Mouse (Mus musculus): ENCODE measurements at regions not wholly inside any gene's neighbourhood (a gene's known extent, or its start where the extent isn't known, plus 50 kb on each side); places are given as distances from the start of the nearest gene placed in this dataset.

DNA sequence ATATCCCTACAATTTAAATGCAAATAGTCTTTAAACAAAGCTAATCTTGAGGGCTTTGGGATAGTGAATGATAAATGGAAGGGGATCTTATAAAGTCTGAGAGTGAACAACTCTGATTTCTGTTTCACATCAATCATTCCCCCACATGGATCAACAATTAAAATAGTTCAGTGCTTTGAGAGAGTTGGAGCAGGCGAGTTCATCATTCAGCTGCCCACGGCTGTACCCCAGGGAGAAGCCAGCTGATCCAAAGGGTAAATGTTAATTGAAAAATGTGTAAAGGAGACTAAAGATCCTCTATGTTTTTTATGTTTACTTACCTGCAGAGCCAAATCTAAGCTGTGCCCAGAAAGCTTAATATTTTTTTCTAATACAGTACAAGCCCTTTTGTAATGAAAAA lies 553.2 kb downstream of the Brinp3 start:
- no peak for TF ChIP-seq POLR2A (IDR thresholded peaks at IDR 0.05; ENCODE audit: borderline replicate concordance, insufficient read depth, low read length)
- TF ChIP-seq CTCF (IDR thresholded peaks at IDR 0.05; ENCODE audit: borderline replicate concordance, insufficient read depth, low read depth, low read length): no peak
